Mouse (Mus musculus) G1E (cell line): ENCODE results near the gene Map3k21.

Source experiments
- CTCF ChIP-seq: IDR thresholded peaks from 2 replicates; pipeline ENCODE4 v1.5.1; 2012; ENCODE audit warnings: low read depth, low read length, inconsistent platforms, mixed read lengths
- POLR2AphosphoS5 ChIP-seq: IDR thresholded peaks from 2 replicates; pipeline ENCODE4 v1.6.1; 2012; ENCODE audit warnings: low read depth, low read length, inconsistent platforms; ENCODE audit not compliant: insufficient replicate concordance
- TAL1 ChIP-seq: conservative IDR thresholded peaks from 2 replicates; pipeline ENCODE4 v1.6.1; 2012; ENCODE audit warnings: low read depth, low read length, inconsistent platforms, mixed read lengths

GRCm38 (mm10) chr8:125898899-125899298 lies 11.4 kb upstream of the Map3k21 start:
- TF ChIP-seq TAL1 (no peak), CTCF (no peak), POLR2AphosphoS5 (no peak)
